Mouse (Mus musculus): ENCODE measurements around the gene Osbpl6. TPM values are rescaled to one million over a fixed set of nuclear protein-coding genes. Genes with fewer than 3 reads are reported as not detected.

Gene Osbpl6
- polyA plus RNA-seq, 1 experiment from 2014 or later, result 11.3 TPM

DNA sequence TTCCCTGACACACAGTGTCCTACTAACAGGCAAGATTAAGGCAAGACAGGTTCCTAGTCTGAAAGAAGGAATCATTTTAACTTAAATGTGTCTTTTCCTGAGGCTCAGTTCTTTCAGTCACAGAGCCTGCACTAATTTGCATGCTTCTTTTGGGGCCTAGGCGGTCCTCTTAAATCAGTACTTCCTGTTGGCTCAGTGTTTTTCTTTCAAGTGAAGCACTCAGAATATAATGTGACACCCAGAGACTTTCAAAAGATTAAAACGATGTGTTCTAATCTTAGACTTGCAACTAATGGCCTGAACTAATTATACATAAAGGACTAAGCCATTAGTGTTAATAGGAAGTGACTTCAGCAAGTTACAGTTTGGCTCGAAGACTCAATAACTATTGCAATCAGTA, 23.0 kb downstream of the Osbpl6 start:
- no peaks in the 10 kb centered on the region for H3K36me3 ChIP-seq
- H3K27me3 ChIP-seq, result no peaks in the 10 kb centered on the region
- H3K4me2 ChIP-seq, result no peak overlapping the region
- ATAC-seq (ENCODE audit: insufficient number of reproducible peaks, low FRiP score, low TSS enrichment, low read depth), result no peak
- H3K9ac ChIP-seq, result no peak overlapping the region
- no peak overlapping the region for H3K4me3 ChIP-seq
- H3K9me3 ChIP-seq, result no peaks in the 10 kb centered on the region
- no peak overlapping the region for H3K27ac ChIP-seq
- H3K4me1 ChIP-seq, result 0 out of 2 replicates have a peak, but pooled peaks cover 2% of the 10 kb centered on the region
- 37% methylated on average over 3 of the region's 3 CpGs for WGBS

- Histone ChIP-seq H3K36me3 (no peaks in the 10 kb centered on the region), H3K4me1 (0 out of 2 replicates have a peak, but pooled peaks cover 2% of the 10 kb centered on the region), H3K9ac (no peak overlapping the region), H3K4me3 (no peak overlapping the region), H3K27ac (no peak overlapping the region), H3K9me3 (no peaks in the 10 kb centered on the region), H3K27me3 (no peaks in the 10 kb centered on the region), H3K4me2 (no peak overlapping the region)
- WGBS, result 61% methylated on average over 5 of the region's 5 CpGs
- no peak for ATAC-seq (ENCODE audit: insufficient number of reproducible peaks, low FRiP score, low TSS enrichment, low read depth)
Observed at GRCm38 (mm10) chr2:76429855-76430254, 23.5 kb downstream of the Osbpl6 start.

GRCm38 (mm10) chr2:76430539-76430938, 24.2 kb downstream of the Osbpl6 start:
- Histone ChIP-seq H3K4me1 (0 out of 2 replicates have a peak, but pooled peaks cover 2% of the 10 kb centered on the region), H3K9ac (no peak overlapping the region), H3K27me3 (no peaks in the 10 kb centered on the region), H3K4me2 (no peak overlapping the region), H3K27ac (no peak overlapping the region), H3K4me3 (no peak overlapping the region), H3K9me3 (no peaks in the 10 kb centered on the region), H3K36me3 (no peaks in the 10 kb centered on the region)
- no peak for ATAC-seq (ENCODE audit: insufficient number of reproducible peaks, low FRiP score, low TSS enrichment, low read depth)
- 90% methylated on average over 3 of the region's 3 CpGs for WGBS

DNA sequence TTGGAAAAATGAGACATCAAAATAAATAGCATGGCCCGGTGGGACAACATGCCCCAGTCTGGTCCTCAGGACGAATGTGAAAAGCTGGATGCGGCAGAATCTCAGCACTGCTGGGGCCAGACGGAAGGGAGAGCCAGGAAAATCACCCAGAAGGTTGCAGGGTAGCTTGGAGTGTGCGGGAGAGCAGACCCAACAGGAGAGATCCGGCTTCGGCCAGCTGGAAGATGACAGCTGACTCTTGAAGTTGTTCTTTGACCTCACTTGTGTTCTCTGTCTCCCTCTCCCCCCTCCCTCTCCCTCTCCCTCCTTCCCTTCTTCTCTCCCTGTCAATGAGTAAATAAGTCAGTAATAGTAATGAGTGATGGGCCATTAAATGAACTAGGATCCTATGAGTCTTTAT, 27.9 kb downstream of the Osbpl6 start:
- no peaks in the 10 kb centered on the region for H3K27me3 ChIP-seq
- no peaks in the 10 kb centered on the region for H3K36me3 ChIP-seq
- H3K4me2 ChIP-seq, result no peak overlapping the region
- H3K4me3 ChIP-seq, result no peak overlapping the region
- no peak overlapping the region for H3K9ac ChIP-seq
- H3K27ac ChIP-seq, result no peak overlapping the region
- H3K4me1 ChIP-seq, result no peaks in the 10 kb centered on the region
- 72% methylated on average over 7 of the region's 7 CpGs for WGBS
- H3K9me3 ChIP-seq, result no peaks in the 10 kb centered on the region
- ATAC-seq (ENCODE audit: insufficient number of reproducible peaks, low FRiP score, low TSS enrichment, low read depth), result no peak

DNA sequence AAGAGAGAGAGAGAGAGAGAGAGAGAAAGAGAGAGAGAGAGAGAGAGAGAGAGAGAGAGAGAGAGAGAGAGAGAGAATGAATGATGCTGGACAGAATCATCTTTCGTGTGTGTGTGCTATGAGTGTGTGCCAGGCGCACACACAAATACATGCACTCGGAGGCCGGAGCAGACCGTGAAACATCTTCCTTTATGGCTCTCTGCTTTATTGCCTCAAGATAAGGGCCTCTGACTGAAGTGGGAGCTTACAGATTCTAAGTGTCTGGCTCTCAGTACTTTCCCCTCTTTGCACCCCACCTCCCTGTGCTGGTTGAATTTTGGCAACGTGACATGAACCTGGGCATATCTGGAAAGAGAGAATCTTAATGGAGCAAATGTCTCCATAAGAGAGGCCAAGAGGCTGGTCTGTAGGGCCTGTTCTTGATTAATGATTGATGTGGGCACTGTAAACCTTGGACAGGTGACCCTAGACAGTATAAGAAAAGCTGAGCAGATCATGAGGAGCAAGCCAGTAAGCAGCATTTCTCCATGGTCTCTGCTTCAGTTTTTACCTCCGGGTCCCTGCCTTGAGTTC, 29.4 kb downstream of the Osbpl6 start:
- Histone ChIP-seq H3K9me3 (no peaks in the 10 kb centered on the region), H3K36me3 (no peaks in the 10 kb centered on the region), H3K27ac (no peak overlapping the region), H3K4me3 (no peak overlapping the region), H3K4me2 (no peak overlapping the region), H3K27me3 (no peaks in the 10 kb centered on the region), H3K4me1 (no peaks in the 10 kb centered on the region), H3K9ac (no peak overlapping the region)
- 73% methylated on average over 7 of the region's 7 CpGs for WGBS
- no peak for ATAC-seq (ENCODE audit: insufficient number of reproducible peaks, low FRiP score, low TSS enrichment, low read depth)

DNA sequence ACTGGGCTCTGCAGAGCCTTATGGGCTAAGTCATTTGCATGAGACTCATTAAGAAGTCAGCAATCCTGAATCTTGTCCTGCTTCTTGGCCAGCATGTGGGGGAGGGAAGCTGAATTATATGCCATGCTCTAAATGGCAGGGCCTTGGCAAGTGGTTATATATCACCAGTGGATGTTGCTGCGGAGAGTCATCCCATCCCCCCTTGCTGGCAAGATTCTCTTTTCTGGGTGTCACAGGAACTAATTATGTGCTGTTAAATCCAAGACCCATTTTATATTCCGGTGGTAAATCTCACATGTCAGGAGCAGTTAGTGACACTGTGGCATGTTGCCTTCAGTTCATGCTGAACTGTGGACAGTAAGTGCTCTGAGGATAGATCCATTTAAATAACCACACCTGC, 31.1 kb downstream of the Osbpl6 start:
- no peak overlapping the region for H3K4me3 ChIP-seq
- 49% methylated on average over 2 of the region's 2 CpGs for WGBS
- ATAC-seq (ENCODE audit: insufficient number of reproducible peaks, low FRiP score, low TSS enrichment, low read depth), result no peak

GRCm38 (mm10) chr2:76439540-76439939, 33.2 kb downstream of the Osbpl6 start:
- Histone ChIP-seq H3K27ac (no peak overlapping the region), H3K4me3 (no peak overlapping the region), H3K27me3 (no peaks in the 10 kb centered on the region), H3K4me2 (no peak overlapping the region), H3K36me3 (no peaks in the 10 kb centered on the region), H3K9ac (no peak overlapping the region), H3K9me3 (no peaks in the 10 kb centered on the region), H3K4me1 (no peaks in the 10 kb centered on the region)
- no peak for ATAC-seq (ENCODE audit: insufficient number of reproducible peaks, low FRiP score, low TSS enrichment, low read depth)
- 29% methylated on average over 2 of the region's 2 CpGs for WGBS

More for the DNA sequence above, 31.1 kb downstream of the Osbpl6 start:
- no peaks in the 10 kb centered on the region for H3K4me1 ChIP-seq
- H3K27ac ChIP-seq, result no peak overlapping the region
- H3K9me3 ChIP-seq, result no peaks in the 10 kb centered on the region
- H3K27me3 ChIP-seq, result no peaks in the 10 kb centered on the region
- H3K36me3 ChIP-seq, result no peaks in the 10 kb centered on the region
- H3K9ac ChIP-seq, result no peak overlapping the region
- no peak overlapping the region for H3K4me2 ChIP-seq

- WGBS, result 54% methylated on average over 3 of the region's 3 CpGs
- no peak overlapping the region for H3K27ac ChIP-seq
- no peaks in the 10 kb centered on the region for H3K9me3 ChIP-seq
- H3K4me3 ChIP-seq, result no peak overlapping the region
- no peak for ATAC-seq (ENCODE audit: insufficient number of reproducible peaks, low FRiP score, low TSS enrichment, low read depth)
- H3K4me2 ChIP-seq, result no peak overlapping the region
- no peaks in the 10 kb centered on the region for H3K36me3 ChIP-seq
- no peaks in the 10 kb centered on the region for H3K27me3 ChIP-seq
- H3K4me1 ChIP-seq, result no peaks in the 10 kb centered on the region
- H3K9ac ChIP-seq, result no peak overlapping the region
Observed at GRCm38 (mm10) chr2:76442086-76442485, 35.8 kb downstream of the Osbpl6 start.

DNA sequence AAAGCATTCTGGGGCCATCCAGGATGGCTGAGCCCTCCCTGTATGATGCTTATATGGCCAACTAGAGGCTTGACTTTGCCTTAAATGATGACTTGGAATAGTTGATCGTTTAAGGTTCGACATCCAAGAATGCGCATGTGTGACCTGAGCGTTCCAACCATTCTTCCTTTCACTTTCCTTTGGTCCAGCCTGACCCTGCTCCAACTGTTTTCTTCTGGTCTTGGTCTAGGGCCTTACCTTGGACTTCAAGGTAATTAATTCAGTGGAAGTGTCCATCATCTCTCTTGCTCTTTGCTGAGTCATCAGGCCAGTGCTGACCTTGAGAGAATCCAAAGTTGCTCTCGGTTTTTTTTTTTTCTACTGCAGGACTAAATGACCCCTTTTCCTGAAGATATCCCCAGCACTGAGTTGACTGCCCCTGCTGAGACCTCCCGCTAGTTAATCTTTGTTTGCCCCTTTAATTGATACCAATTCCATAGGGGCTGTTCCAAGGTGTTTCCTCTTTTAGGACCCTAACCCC, 43.6 kb downstream of the Osbpl6 start:
- Histone ChIP-seq H3K9me3 (no peaks in the 10 kb centered on the region), H3K27ac (no peak overlapping the region), H3K27me3 (no peaks in the 10 kb centered on the region), H3K36me3 (no peaks in the 10 kb centered on the region), H3K4me1 (no peaks in the 10 kb centered on the region), H3K9ac (no peak overlapping the region), H3K4me3 (no peak overlapping the region), H3K4me2 (no peak overlapping the region)
- no peak for ATAC-seq (ENCODE audit: insufficient number of reproducible peaks, low FRiP score, low TSS enrichment, low read depth)
- WGBS, result 79% methylated on average over 6 of the region's 6 CpGs

- 96% methylated on average over 5 of the region's 5 CpGs for WGBS
Observed at GRCm38 (mm10) chr2:76466723-76467122, 60.4 kb downstream of the Osbpl6 start.

DNA sequence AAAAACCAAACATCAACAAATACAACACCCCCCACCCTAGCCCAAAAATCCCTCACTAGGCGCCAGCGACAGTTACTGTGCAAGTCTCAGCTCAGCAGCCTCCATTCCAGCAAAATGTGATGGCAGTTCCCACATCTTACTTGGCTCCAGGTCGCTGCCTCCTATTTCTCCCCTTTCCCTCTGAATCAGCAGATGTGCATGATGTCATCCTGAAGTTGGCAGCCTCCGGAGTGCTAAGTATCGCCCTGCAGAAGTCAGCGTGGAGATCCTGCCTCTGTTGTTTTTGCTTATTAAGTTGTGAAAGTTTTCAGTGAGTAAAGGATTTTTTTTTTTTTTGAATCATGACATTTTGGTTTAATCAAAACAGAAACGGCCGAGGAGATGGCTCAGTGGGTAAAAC, 61.9 kb downstream of the Osbpl6 start:
- Histone ChIP-seq H3K9ac (no peak overlapping the region), H3K36me3 (0 out of 2 replicates have a peak, but pooled peaks cover 3% of the 10 kb centered on the region), H3K27ac (no peak overlapping the region), H3K4me2 (no peak overlapping the region), H3K27me3 (no peaks in the 10 kb centered on the region), H3K4me1 (no peaks in the 10 kb centered on the region; the same call in 1 of the 2 replicates), H3K9me3 (no peaks in the 10 kb centered on the region), H3K4me3 (no peak overlapping the region)
- WGBS, result 51% methylated on average over 8 of the region's 8 CpGs
- no peak for ATAC-seq (ENCODE audit: insufficient number of reproducible peaks, low FRiP score, low TSS enrichment, low read depth)

More at GRCm38 (mm10) chr2:76466723-76467122, 60.4 kb downstream of the Osbpl6 start:
- Histone ChIP-seq H3K9me3 (no peaks in the 10 kb centered on the region), H3K36me3 (no peaks in the 10 kb centered on the region), H3K4me3 (no peak overlapping the region), H3K4me1 (no peaks in the 10 kb centered on the region; the same call in 1 of the 2 replicates), H3K27ac (no peak overlapping the region), H3K9ac (no peak overlapping the region), H3K27me3 (no peaks in the 10 kb centered on the region), H3K4me2 (no peak overlapping the region)
- ATAC-seq (ENCODE audit: insufficient number of reproducible peaks, low FRiP score, low TSS enrichment, low read depth), result no peak

DNA sequence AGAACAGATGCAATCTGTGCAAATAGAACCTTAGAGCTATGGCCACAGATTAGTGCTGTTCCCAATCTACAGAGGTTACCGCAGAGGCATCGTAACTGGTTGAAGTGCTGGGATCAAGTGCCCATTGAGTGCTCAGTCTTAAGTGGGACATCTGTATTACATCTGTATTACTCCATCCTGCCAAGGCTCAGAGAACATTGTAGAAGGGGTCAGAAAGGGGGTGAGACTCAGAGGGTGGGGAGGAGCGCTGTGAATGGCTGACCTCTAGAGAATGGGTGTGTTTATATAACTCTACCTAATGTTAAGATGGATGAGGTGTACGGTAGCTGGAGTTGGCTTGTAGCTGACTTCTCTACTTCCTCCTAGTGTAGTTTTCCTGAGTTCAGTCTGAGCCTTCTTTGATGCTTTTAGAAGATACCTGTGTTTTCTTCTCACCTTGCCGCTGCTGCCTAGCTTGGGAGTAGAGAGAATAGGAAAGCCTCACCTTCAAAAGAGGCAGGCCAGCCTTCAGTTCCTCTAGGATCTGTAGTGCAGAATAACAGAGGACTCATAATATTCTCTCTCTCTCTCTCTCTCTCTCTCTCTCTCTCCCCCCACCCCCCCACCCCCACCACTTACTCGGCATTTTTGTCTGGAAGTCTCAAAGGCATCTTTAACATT, 62.9 kb downstream of the Osbpl6 start:
- Histone ChIP-seq H3K9ac (no peak overlapping the region), H3K4me2 (no peak overlapping the region), H3K27ac (no peak overlapping the region), H3K36me3 (0 out of 2 replicates have a peak, but pooled peaks cover 3% of the 10 kb centered on the region), H3K4me1 (no peaks in the 10 kb centered on the region; the same call in 1 of the 2 replicates), H3K9me3 (no peaks in the 10 kb centered on the region), H3K4me3 (no peak overlapping the region), H3K27me3 (no peaks in the 10 kb centered on the region)
- ATAC-seq (ENCODE audit: insufficient number of reproducible peaks, low FRiP score, low TSS enrichment, low read depth), result no peak
- 73% methylated on average over 6 of the region's 6 CpGs for WGBS

All from limb, embryonic 15.5 days (tissue).